Mouse (Mus musculus) liver, embryonic 14.5 days (tissue): ENCODE data around the gene Pex14.

Experiments used
- CTCF ChIP-seq: IDR thresholded peaks from 2 replicates; pipeline ENCODE4 v1.5.1; 2016; ENCODE audit warnings: antibody characterized with exemption, low read depth, control low read depth
- EP300 ChIP-seq: IDR thresholded peaks from 2 replicates; pipeline ENCODE4 v1.6.1; 2016; ENCODE audit warnings: antibody characterized with exemption, low read depth

DNA sequence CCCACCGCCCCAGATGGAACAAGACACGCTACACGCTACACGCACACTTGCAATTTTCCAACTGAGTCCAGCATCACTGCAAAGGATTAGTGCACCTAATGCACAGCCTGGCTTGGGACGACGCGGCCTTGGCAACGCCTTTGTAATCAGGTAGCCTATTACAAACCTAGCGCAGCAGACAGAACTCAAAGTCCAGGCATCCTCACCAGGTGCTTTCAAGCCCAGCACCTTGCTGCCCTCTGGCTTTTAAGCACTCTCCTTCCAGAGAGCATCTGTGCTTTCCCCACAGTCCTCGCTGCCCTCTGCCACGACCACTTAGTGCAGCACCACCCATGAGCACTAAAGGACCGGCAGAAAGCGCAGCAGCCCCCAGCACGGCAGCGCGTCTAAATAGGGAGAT, 42.7 kb downstream of the Pex14 start:
- TF ChIP-seq CTCF (peak; percentile 20; the same call in 1 of the 2 replicates), EP300 (no peak)
